In genomic region chr1:166409177-166409700, GRCm38 (mm10) we compare ENCODE assay signal across 8 mouse cellular contexts. TPM values are rescaled to one million over a fixed set of nuclear protein-coding genes. Genes with fewer than 3 reads are reported as not detected.
DNase-seq lines count a peak whose midpoint lies in the region; ATAC-seq and TF ChIP-seq lines count a peak whose summit lies in the region.

No protein-coding gene starts in this region.

- peak overlapping the region; percentile 65 for H3K4me3 ChIP-seq in bone marrow, adult 2 months (replicated peaks; ENCODE audit: control insufficient read depth, low read depth, low read length)
- H3K4me3 ChIP-seq in intestine, postnatal 0 days (ENCODE audit: low read depth, low read length): peak overlapping the region; percentile 68
- H3K4me3 ChIP-seq in neural tube, embryonic 14.5 days (ENCODE audit: low read depth, low read length): peak overlapping the region; percentile 73

- H3K9ac ChIP-seq in intestine, postnatal 0 days (ENCODE audit: low read depth, low read length): peak overlapping the region; percentile 76
- peak overlapping the region; percentile 96 for H3K9ac ChIP-seq in neural tube, embryonic 14.5 days (replicated peaks; ENCODE audit: low read depth, low read length)

- no peak for TF ChIP-seq POLR2A in bone marrow, adult 2 months (IDR thresholded peaks at IDR 0.05; ENCODE audit: borderline replicate concordance, control insufficient read depth, low read depth, low read length)

- DNase-seq in retina, adult 2 months (ENCODE audit: low read depth, low spot score): peak; percentile 16
- DNase-seq in retina, postnatal 1 day: no peak
- peak; percentile 46 to 58 for DNase-seq in lung, adult 18-20 months
- no peak for DNase-seq in right cerebral cortex, postnatal 36 days (ENCODE audit: low spot score in 2 of 2)

- H3K36me3 ChIP-seq in intestine, postnatal 0 days (ENCODE audit: control insufficient read depth, insufficient read depth): peaks cover 4% of the 10 kb centered on the region
- peaks cover 21% of the 10 kb centered on the region for H3K36me3 ChIP-seq in neural tube, embryonic 14.5 days (ENCODE audit: control insufficient read depth, insufficient read depth, low read length)

- TF ChIP-seq CTCF in bone marrow, adult 2 months (IDR thresholded peaks at IDR 0.05; ENCODE audit: control insufficient read depth, insufficient read depth, low read length): no peak
- no peak for TF ChIP-seq CTCF in intestine, postnatal 0 days (IDR thresholded peaks at IDR 0.05; ENCODE audit: low read depth)

- H3K4me1 ChIP-seq in bone marrow, adult 2 months (ENCODE audit: control insufficient read depth, insufficient read depth, low read length): no peaks in the 10 kb centered on the region
- no peaks in the 10 kb centered on the region for H3K4me1 ChIP-seq in intestine, postnatal 0 days (replicated peaks; ENCODE audit: control insufficient read depth, insufficient read depth, low read length)
- H3K4me1 ChIP-seq in neural tube, embryonic 14.5 days (ENCODE audit: control insufficient read depth, insufficient read depth, low read length): peaks cover 10% of the 10 kb centered on the region

- H3K4me2 ChIP-seq in intestine, postnatal 0 days (replicated peaks; ENCODE audit: low read depth): peak overlapping the region; percentile 94
- H3K4me2 ChIP-seq in neural tube, embryonic 14.5 days (ENCODE audit: low read depth, low read length): peak overlapping the region; percentile 85

- 2% methylated on average over 42 of the region's 45 CpGs for WGBS in bone marrow, adult 2 months
- WGBS in intestine, postnatal 0 days: 1% methylated on average over 34 of the region's 45 CpGs
- under 1% methylated on average over 34 of the region's 45 CpGs for WGBS in neural tube, embryonic 14.5 days

- H3K27ac ChIP-seq in bone marrow, adult 2 months (ENCODE audit: control insufficient read depth, insufficient read depth, low read depth, low read length, poor library complexity): no peak overlapping the region; the same call in 1 of the 2 replicates
- H3K27ac ChIP-seq in intestine, postnatal 0 days (ENCODE audit: low read depth, low read length): peak overlapping the region; percentile 54
- H3K27ac ChIP-seq in neural tube, embryonic 14.5 days (ENCODE audit: low read depth, low read length): peak overlapping the region; percentile 78

- no peaks in the 10 kb centered on the region for H3K27me3 ChIP-seq in intestine, postnatal 0 days (replicated peaks; ENCODE audit: control insufficient read depth, insufficient read depth, low read length)
- no peaks in the 10 kb centered on the region for H3K27me3 ChIP-seq in neural tube, embryonic 14.5 days (ENCODE audit: control insufficient read depth, insufficient read depth, low read length)

- no peaks in the 10 kb centered on the region for H3K9me3 ChIP-seq in intestine, postnatal 0 days (ENCODE audit: control insufficient read depth)
- no peaks in the 10 kb centered on the region for H3K9me3 ChIP-seq in neural tube, embryonic 14.5 days (ENCODE audit: control insufficient read depth, low read length)

- ATAC-seq in granulocyte monocyte progenitor cell, adult 5-6 weeks (replicated peaks; ENCODE audit: poor library complexity, severe bottlenecking): peak; percentile 66
- ATAC-seq in intestine, postnatal 0 days: peak; percentile 76
- ATAC-seq in neural tube, embryonic 14.5 days (ENCODE audit: low read depth): peak; percentile 57; the same call in 1 of the 2 replicates

RNA-seq across cellular contexts. Expression of gene Pogk, which starts 0.4 kb away (rescaled TPM):
- polyA plus RNA-seq in bone marrow, adult 2 months (2011; ENCODE audit: insufficient read depth, insufficient read length, low replicate concordance, missing spikeins): 1.2 and 3.4 TPM in 2 replicates
- total RNA-seq in granulocyte monocyte progenitor cell, adult 5-6 weeks (2014; fragmentation: Nextera tagmentation): 9.8 and 12.6 TPM in 2 replicates
- 7.5 and 9.2 TPM in 2 replicates for total RNA-seq in granulocyte monocyte progenitor cell, adult 5-6 weeks (2017)
- polyA plus RNA-seq in intestine, postnatal 0 days (2015; fragmentation: Nextera tagmentation; extraction: Ambion mirVana): 2.7 and 3.3 TPM in 2 replicates
- 40.2 and 49.1 TPM in 2 replicates for polyA plus RNA-seq in neural tube, embryonic 14.5 days (2014; fragmentation: Nextera tagmentation; extraction: Ambion mirVana)

RNA-seq across cellular contexts. Expression of gene Tada1, which starts 30.3 kb away (rescaled TPM):
- polyA plus RNA-seq in bone marrow, adult 2 months (2011; ENCODE audit: insufficient read depth, insufficient read length, low replicate concordance, missing spikeins): 12.3 and 18.4 TPM in 2 replicates
- total RNA-seq in granulocyte monocyte progenitor cell, adult 5-6 weeks (2014; fragmentation: Nextera tagmentation): 36.2 and 43.9 TPM in 2 replicates
- total RNA-seq in granulocyte monocyte progenitor cell, adult 5-6 weeks (2017): 45.4 and 45.9 TPM in 2 replicates
- polyA plus RNA-seq in intestine, postnatal 0 days (2015; fragmentation: Nextera tagmentation; extraction: Ambion mirVana): 18.1 and 19.4 TPM in 2 replicates
- 83.6 and 84.0 TPM in 2 replicates for polyA plus RNA-seq in neural tube, embryonic 14.5 days (2014; fragmentation: Nextera tagmentation; extraction: Ambion mirVana)

Comparison
In these comparisons a context has a peak if more than half of its experiments do, and no peak if none do; other contexts are left out.
1. DNase-seq: peak in retina, adult 2 months (single experiment) and lung, adult 18-20 months (2 of 2); none in retina, postnatal 1 day (single experiment) and right cerebral cortex, postnatal 36 days (0 of 2).
2. Peak in every context shown above with its lines, with median percentiles within 50 percentile points of each other: H3K4me3 ChIP-seq and ATAC-seq.